Mouse (Mus musculus): ENCODE measurements around the gene Pon3. TPM values are rescaled to one million over a fixed set of nuclear protein-coding genes. Genes with fewer than 3 reads are reported as not detected.
"Not testable (repeated sequence)": the region's sequence is repeated elsewhere in the genome, so short reads cannot be mapped to it uniquely, and the experiment has no call there.

Pon3 gene
- polyA plus RNA-seq, 1 experiment from 2014 or later = 12.3 TPM

DNA sequence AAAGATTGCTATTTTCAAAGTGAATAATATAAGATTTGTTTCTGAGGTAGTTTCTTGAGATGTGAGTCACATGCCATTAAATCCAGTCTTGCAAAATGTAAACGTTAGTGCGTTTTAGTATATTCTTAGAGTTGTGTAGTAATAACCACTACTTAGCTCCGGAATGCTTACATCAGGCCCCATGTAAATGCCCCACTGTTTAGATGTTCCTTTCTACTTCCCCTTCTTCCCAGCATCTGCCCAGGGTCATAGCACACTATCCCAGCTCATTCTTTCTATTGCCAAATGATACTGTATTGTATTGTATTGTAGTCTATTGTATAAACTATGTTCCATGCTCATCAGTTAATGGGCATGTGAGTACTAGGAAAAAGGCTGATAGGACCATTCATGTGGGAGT is 17.3 kb downstream of the Pon3 start:
- Histone ChIP-seq H3K27me3 (no peaks in the 10 kb centered on the region), H3K9me3 (replicated peaks) (no peaks in the 10 kb centered on the region), H3K27ac (no peak overlapping the region), H3K36me3 (no peaks in the 10 kb centered on the region), H3K4me1 (no peaks in the 10 kb centered on the region), H3K4me2 (no peak overlapping the region), H3K4me3 (replicated peaks) (no peak overlapping the region), H3K9ac (no peak overlapping the region)
- ATAC-seq (replicated peaks; ENCODE audit: low FRiP score) = no peak
- WGBS = 95% methylated on average over 3 of the region's 3 CpGs

DNA sequence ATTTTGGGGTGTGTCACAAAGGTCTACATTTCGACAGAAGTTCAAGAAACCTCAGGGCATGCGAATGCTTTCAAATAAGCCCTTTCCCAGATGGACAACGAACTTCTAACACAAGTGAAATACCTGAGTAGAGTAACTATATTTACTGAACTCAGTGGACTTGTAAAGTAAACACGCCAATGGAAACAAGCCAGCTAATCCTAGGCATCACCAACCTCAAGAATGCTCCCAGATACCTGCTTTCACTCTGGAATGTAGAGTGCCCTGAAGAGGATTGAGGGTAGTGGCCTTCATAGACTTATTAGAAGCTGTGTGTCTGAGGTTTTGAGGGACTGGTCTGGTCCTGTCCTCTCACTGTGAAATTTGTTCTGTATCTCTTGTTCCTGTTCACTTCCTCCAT is 18.6 kb downstream of the Pon3 start:
- no peak for ATAC-seq (replicated peaks; ENCODE audit: low FRiP score)
- Histone ChIP-seq H3K36me3 (no peaks in the 10 kb centered on the region), H3K27me3 (no peaks in the 10 kb centered on the region), H3K9me3 (replicated peaks) (no peaks in the 10 kb centered on the region), H3K4me1 (no peaks in the 10 kb centered on the region), H3K4me2 (no peak overlapping the region), H3K9ac (no peak overlapping the region), H3K27ac (no peak overlapping the region), H3K4me3 (replicated peaks) (no peak overlapping the region)
- 89% methylated on average over 4 of the region's 4 CpGs for WGBS

DNA sequence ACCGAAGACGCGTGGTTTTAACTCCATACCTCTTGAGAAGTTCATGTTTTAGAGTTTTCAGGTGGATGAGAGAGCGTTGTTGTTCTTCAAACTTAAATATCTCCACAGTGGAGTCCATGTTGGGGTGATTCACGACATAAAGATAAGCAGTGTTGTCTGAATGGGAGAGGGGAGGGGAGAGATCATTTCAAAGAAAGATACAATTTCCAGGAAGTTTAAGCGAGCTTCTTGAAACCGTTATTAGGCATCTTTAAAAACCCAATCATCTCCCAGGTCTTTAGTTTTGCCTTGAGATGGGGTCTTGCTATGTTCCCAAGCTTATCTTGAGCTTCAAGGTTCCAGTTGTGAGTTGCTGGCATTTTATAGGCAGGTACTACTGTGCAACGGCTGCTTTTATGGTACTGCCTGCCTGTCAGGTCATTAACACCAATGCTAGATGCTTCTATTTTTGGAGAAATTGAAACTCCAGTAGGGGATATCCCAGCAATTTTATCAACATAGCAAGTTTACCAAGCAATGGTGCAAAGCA is 19.2 kb downstream of the Pon3 start:
- Histone ChIP-seq H3K27ac (no peak overlapping the region), H3K4me3 (replicated peaks) (no peak overlapping the region), H3K4me2 (no peak overlapping the region), H3K9me3 (replicated peaks) (no peaks in the 10 kb centered on the region), H3K36me3 (no peaks in the 10 kb centered on the region), H3K27me3 (no peaks in the 10 kb centered on the region), H3K9ac (no peak overlapping the region), H3K4me1 (no peaks in the 10 kb centered on the region)
- ATAC-seq (replicated peaks; ENCODE audit: low FRiP score) = no peak
- 89% methylated on average over 8 of the region's 8 CpGs for WGBS

DNA sequence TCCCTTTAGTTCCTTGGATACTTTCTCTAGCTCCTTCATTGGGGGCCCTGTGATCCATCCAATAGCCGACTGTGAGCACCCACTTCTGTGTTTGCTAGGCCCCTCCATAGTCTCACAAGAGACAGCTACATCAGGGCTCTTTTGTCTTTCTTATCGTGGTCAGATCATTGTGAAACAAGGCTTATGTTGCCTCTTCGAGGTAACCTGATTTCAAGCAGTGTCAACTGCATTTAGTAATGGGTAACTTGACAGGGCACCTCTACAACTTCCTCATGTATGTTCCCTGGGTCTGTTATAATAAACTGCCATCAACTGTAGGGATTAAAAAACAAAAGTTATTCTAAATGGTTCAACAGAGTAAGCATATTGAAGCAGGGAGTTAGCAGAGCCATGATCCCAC is 21.5 kb downstream of the Pon3 start:
- Histone ChIP-seq H3K36me3 (no peaks in the 10 kb centered on the region), H3K4me3 (replicated peaks) (no peak overlapping the region), H3K27me3 (no peaks in the 10 kb centered on the region), H3K4me1 (no peaks in the 10 kb centered on the region), H3K27ac (no peak overlapping the region), H3K9me3 (replicated peaks) (no peaks in the 10 kb centered on the region), H3K4me2 (no peak overlapping the region), H3K9ac (no peak overlapping the region)
- ATAC-seq (replicated peaks; ENCODE audit: low FRiP score) = no peak
- 83% methylated on average over 3 of the region's 3 CpGs for WGBS

DNA sequence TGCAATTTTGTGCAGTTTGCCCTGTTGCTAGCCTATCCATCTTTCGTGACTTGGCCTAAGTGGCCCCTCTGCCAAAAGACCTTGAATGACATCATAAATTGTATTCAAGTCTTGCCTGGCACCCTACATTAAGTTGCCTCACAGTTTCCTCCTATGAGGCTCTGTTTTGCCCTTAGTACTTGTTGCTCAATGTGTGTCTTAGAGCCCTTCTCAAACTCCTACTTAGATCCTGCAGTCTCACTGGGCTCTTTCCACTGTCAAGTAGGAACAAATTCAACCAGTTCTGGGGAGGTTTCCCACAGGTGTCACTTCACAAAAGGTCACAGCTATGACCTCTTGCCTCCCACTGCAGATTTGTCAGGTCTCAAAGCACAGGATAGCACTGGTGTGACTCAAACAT is 22.3 kb downstream of the Pon3 start:
- Histone ChIP-seq H3K36me3 (no peaks in the 10 kb centered on the region), H3K4me3 (replicated peaks) (no peak overlapping the region), H3K9ac (no peak overlapping the region), H3K27ac (no peak overlapping the region), H3K9me3 (replicated peaks) (no peaks in the 10 kb centered on the region), H3K4me2 (no peak overlapping the region), H3K4me1 (no peaks in the 10 kb centered on the region), H3K27me3 (no peaks in the 10 kb centered on the region)
- WGBS = 79% methylated on average over 1 of the region's 1 CpGs
- ATAC-seq (replicated peaks; ENCODE audit: low FRiP score) = no peak

DNA sequence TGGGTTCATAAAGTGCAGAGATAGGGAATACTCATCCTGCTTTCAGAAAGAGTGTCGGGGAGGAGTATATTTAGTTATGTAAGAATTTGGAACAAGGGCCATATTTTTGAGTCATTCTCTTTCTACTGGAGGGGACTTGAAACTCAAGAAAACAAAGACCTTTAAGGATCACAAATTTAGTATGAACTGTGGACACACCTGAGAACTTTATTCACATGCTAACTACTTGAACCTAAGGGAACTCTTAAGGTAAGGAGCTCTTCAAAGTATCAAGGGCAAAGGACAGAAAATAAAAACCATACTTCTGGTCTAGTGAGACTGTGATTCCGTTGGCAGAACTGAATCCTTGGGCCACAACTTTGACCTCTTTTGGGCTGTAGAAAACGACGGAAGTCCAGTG is 24.1 kb downstream of the Pon3 start:
- Histone ChIP-seq H3K36me3 (no peaks in the 10 kb centered on the region), H3K9me3 (replicated peaks) (no peaks in the 10 kb centered on the region), H3K4me2 (no peak overlapping the region), H3K27ac (no peak overlapping the region), H3K4me3 (replicated peaks) (no peak overlapping the region), H3K9ac (no peak overlapping the region), H3K4me1 (no peaks in the 10 kb centered on the region), H3K27me3 (no peaks in the 10 kb centered on the region)
- WGBS = 90% methylated on average over 4 of the region's 4 CpGs
- ATAC-seq (replicated peaks; ENCODE audit: low FRiP score) = no peak

DNA sequence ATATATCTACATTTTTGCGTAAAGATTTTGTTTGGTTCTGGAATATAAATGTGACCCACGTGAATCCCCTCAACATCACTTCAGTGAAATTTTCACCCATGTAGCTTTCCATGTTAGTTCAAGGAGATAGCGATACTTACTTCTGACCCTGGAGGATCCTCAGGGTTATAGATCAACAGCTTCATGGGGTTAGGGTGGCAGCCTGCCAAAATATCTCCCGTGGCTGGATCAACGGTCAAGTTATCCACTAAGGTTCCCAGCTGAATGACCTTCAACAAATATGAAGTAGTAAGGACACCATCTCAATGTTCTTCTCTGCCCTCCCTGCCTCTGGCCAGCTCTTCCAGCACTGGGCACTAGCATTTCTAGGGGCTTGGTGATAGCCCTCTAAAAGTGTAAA is 25.8 kb downstream of the Pon3 start:
- H3K27me3 ChIP-seq = no peaks in the 10 kb centered on the region
- H3K4me2 ChIP-seq = no peak overlapping the region
- H3K9me3 ChIP-seq (replicated peaks) = no peaks in the 10 kb centered on the region
- no peaks in the 10 kb centered on the region for H3K36me3 ChIP-seq
- ATAC-seq (replicated peaks; ENCODE audit: low FRiP score) = no peak
- no peak overlapping the region for H3K4me3 ChIP-seq (replicated peaks)
- H3K4me1 ChIP-seq = no peaks in the 10 kb centered on the region
- WGBS = 81% methylated on average over 5 of the region's 5 CpGs
- H3K9ac ChIP-seq = no peak overlapping the region
- H3K27ac ChIP-seq = no peak overlapping the region

DNA sequence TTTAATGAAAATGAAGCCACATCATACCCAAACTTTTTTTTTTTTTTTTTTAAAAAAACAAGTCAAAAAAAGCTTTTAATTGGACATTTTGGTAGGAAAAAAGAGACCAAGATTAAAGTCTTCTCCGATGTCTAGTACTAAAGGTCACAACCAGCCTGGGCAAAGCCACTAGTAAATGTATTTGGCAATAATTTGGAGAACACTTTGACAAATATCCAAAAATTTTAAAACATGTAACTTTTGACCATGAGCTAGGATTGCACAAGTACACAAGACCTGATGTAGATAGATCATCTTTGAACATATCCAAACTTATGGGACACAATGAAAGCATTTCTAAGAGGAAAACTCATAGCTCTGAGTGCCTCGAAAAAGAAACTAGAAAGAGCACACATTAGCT is 32.5 kb downstream of the Pon3 start:
- WGBS = 84% methylated on average over 2 of the region's 2 CpGs
- not testable (repeated sequence) for H3K27ac ChIP-seq; H3K9me3 ChIP-seq (replicated peaks); ATAC-seq (replicated peaks; ENCODE audit: low FRiP score); H3K4me1 ChIP-seq; H3K4me2 ChIP-seq; H3K4me3 ChIP-seq (replicated peaks); H3K27me3 ChIP-seq; H3K9ac ChIP-seq; H3K36me3 ChIP-seq

DNA sequence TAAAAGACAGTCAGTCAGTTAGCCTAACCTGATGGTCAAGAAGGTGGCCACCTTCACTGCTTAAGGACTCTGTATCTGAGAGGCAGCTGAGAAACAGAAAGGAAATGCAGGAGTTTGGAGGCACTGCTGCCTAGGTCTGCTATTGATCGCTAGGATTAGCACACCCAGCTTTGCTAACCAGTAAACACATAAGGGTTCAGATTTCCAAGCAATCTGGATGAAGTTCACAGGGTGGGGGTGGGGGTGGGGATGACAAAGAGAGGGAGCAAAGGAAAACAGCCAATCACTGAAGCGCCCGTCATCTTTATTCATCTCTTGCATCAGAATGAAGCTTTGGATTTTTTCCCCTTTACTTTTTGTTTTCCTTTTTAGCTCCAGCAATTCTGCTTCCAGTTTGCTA is 34.0 kb downstream of the Pon3 start:
- Histone ChIP-seq H3K4me1 (no peaks in the 10 kb centered on the region), H3K4me3 (replicated peaks) (no peak overlapping the region), H3K36me3 (no peaks in the 10 kb centered on the region), H3K9me3 (replicated peaks) (no peaks in the 10 kb centered on the region), H3K27me3 (no peaks in the 10 kb centered on the region), H3K4me2 (no peak overlapping the region), H3K9ac (no peak overlapping the region), H3K27ac (no peak overlapping the region)
- no peak for ATAC-seq (replicated peaks; ENCODE audit: low FRiP score)
- WGBS = 81% methylated on average over 3 of the region's 3 CpGs

DNA sequence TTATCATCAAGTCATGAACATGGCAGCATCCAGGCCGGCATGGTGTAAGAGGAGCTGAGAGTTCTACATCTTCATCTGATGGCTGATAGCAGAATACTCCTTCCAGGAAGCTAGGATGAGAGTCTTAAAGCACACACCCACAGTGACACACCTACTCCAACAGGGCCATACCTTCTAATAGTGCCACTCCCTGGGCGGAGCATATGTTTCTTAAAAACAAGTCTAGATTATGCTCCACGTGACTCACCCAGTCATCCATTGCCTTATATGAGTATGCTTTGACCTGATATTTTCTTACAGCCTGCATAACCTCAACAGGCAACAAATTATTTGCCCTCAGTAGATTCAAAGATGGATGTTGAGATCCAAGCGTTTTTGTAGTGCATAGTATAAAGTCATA is 37.9 kb downstream of the Pon3 start:
- Histone ChIP-seq H3K4me2 (no peak overlapping the region), H3K27ac (no peak overlapping the region), H3K9ac (no peak overlapping the region), H3K4me1 (no peaks in the 10 kb centered on the region), H3K27me3 (no peaks in the 10 kb centered on the region), H3K4me3 (replicated peaks) (no peak overlapping the region), H3K9me3 (replicated peaks) (no peaks in the 10 kb centered on the region), H3K36me3 (no peaks in the 10 kb centered on the region)
- no peak for ATAC-seq (replicated peaks; ENCODE audit: low FRiP score)
- 91% methylated on average over 4 of the region's 4 CpGs for WGBS

DNA sequence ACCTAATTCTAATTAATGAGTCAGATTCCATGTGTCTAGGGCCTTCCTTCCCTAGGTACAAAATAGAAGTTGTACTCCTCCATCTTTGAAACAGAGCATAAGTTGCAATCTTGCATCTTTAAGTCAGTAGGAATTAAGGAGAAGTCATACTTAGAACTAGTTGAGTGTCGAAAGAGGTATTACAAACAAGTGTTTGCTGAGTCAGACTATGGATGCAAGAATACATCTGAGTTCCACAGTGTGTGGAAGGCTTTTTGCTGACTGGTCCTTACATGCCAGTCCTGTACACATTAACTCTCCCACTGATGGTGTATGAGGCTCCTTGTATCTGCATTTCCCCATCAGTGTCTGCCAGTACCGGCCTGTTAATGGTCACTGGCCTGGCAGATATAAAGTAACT is 48.3 kb downstream of the Pon3 start:
- Histone ChIP-seq H3K4me3 (replicated peaks) (no peak overlapping the region), H3K9me3 (replicated peaks) (0 out of 2 replicates have a peak, but pooled peaks cover 3% of the 10 kb centered on the region), H3K9ac (no peak overlapping the region), H3K36me3 (no peaks in the 10 kb centered on the region), H3K27me3 (no peaks in the 10 kb centered on the region), H3K4me2 (no peak overlapping the region), H3K27ac (no peak overlapping the region), H3K4me1 (no peaks in the 10 kb centered on the region)
- 58% methylated on average over 2 of the region's 2 CpGs for WGBS
- ATAC-seq (replicated peaks; ENCODE audit: low FRiP score) = no peak

DNA sequence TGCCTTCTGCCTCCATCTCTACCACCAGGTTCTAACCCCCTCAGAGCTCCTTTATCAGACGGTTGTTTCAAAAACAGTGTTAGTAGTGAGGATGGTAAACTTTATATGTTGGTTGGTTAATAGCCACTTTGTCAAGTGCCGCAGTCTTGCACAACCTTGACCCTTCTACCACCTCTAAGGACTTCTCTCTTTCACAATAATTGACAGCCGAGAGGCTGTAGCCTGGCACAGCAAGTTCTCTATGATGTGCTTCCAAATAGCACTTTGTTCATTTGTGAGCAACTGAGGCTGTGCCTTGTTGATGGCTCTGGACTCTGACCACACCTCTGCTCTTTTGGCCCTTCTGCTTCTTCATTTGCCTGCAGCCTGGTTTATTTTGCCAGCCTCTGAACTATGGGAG is 56.2 kb downstream of the Pon3 start:
- 82% methylated on average over 3 of the region's 3 CpGs for WGBS
- no peak overlapping the region for H3K9ac ChIP-seq
- no peak overlapping the region for H3K4me2 ChIP-seq
- no peak overlapping the region for H3K27ac ChIP-seq
- H3K27me3 ChIP-seq = no peaks in the 10 kb centered on the region
- H3K4me1 ChIP-seq = no peaks in the 10 kb centered on the region
- no peaks in the 10 kb centered on the region for H3K36me3 ChIP-seq
- 0 out of 2 replicates have a peak, but pooled peaks cover 3% of the 10 kb centered on the region for H3K9me3 ChIP-seq (replicated peaks)
- no peak overlapping the region for H3K4me3 ChIP-seq (replicated peaks)
- ATAC-seq (replicated peaks; ENCODE audit: low FRiP score) = no peak

DNA sequence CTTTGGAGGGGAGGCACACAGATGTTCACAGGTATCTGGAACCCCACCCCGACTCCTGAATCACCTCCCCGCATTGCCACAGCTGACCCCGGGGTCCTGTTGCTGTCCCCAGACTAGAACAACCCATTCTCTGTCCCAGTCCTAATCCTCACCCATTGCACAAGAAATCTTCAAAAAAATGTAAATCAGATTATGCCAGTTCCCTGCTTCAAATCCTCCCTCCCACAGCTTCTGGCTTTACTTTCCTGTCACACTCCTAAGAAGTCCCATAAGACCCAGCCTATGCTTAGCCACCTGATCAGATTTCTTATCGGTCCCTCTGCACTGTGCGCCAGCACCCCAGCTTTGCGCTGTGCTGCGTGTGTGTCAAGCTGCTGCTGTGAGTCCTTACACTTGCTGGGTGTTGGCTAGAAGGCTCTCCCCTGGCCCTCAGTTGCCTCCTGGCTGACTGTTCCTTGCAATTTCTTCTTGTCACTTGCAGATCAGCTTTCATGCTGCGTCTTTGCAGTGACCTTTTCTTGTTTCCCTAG is 56.6 kb downstream of the Pon3 start:
- H3K4me2 ChIP-seq = no peak overlapping the region
- no peak overlapping the region for H3K27ac ChIP-seq
- H3K9me3 ChIP-seq (replicated peaks) = 0 out of 2 replicates have a peak, but pooled peaks cover 3% of the 10 kb centered on the region
- no peak for ATAC-seq (replicated peaks; ENCODE audit: low FRiP score)
- H3K4me1 ChIP-seq = no peaks in the 10 kb centered on the region
- WGBS = 88% methylated on average over 8 of the region's 8 CpGs
- no peak overlapping the region for H3K9ac ChIP-seq
- H3K36me3 ChIP-seq = no peaks in the 10 kb centered on the region
- no peak overlapping the region for H3K4me3 ChIP-seq (replicated peaks)
- H3K27me3 ChIP-seq = no peaks in the 10 kb centered on the region
